Mouse (Mus musculus): Measurements from ENCODE around the gene Ptprb. TPM values are rescaled to one million over a fixed set of nuclear protein-coding genes. Genes with fewer than 3 reads are reported as not detected.
A peak's percentile ranks its signal among the peaks of the same experiment; 100 is the strongest.

Ptprb gene
- polyA plus RNA-seq, 2 experiments = 2.3 to 3.4 TPM

- WGBS = 50% methylated on average over 6 of the region's 6 CpGs
- Histone ChIP-seq H3K9ac (ENCODE audit: low read depth, low read length, severe bottlenecking) (no peak overlapping the region), H3K4me1 (ENCODE audit: control insufficient read depth, insufficient read depth, low read length) (no peaks in the 10 kb centered on the region), H3K36me3 (ENCODE audit: control insufficient read depth, insufficient read depth, low read length) (no peaks in the 10 kb centered on the region), H3K4me2 (replicated peaks; ENCODE audit: low read depth, low read length, severe bottlenecking) (no peak overlapping the region), H3K9me3 (ENCODE audit: control insufficient read depth, low read length) (no peaks in the 10 kb centered on the region), H3K4me3 (replicated peaks; ENCODE audit: low read length) (no peak overlapping the region), H3K27ac (replicated peaks; ENCODE audit: low read depth, low read length) (no peak overlapping the region), H3K27me3 (ENCODE audit: control insufficient read depth, insufficient read depth, low read length) (no peaks in the 10 kb centered on the region)
- ATAC-seq (ENCODE audit: low FRiP score, low read depth) (no peak), DNase-seq (ENCODE audit: low spot score) (no peak)
- TF ChIP-seq POLR2A (IDR thresholded peaks at IDR 0.05; ENCODE audit: borderline replicate concordance, extremely low read depth, insufficient read depth, insufficient read length) = no peak
Observed at GRCm38 (mm10) chr10:116253972-116254371, 21.4 kb upstream of the Ptprb start.

- no peak overlapping the region for H3K9ac ChIP-seq (ENCODE audit: low read depth, low read length, severe bottlenecking)
- ATAC-seq (ENCODE audit: low FRiP score, low read depth) (no peak), DNase-seq (ENCODE audit: low spot score) (no peak)
- no peak overlapping the region for H3K4me3 ChIP-seq (replicated peaks; ENCODE audit: low read length)
- H3K27me3 ChIP-seq (ENCODE audit: control insufficient read depth, insufficient read depth, low read length) = no peaks in the 10 kb centered on the region
- H3K4me1 ChIP-seq (ENCODE audit: control insufficient read depth, insufficient read depth, low read length) = peaks cover 12% of the 10 kb centered on the region; the same call in 1 of the 2 replicates
- H3K27ac ChIP-seq (replicated peaks; ENCODE audit: low read depth, low read length) = no peak overlapping the region
- H3K4me2 ChIP-seq (replicated peaks; ENCODE audit: low read depth, low read length, severe bottlenecking) = no peak overlapping the region
- no peaks in the 10 kb centered on the region for H3K36me3 ChIP-seq (ENCODE audit: control insufficient read depth, insufficient read depth, low read length)
- TF ChIP-seq POLR2A (IDR thresholded peaks at IDR 0.05; ENCODE audit: borderline replicate concordance, extremely low read depth, insufficient read depth, insufficient read length) = no peak
- WGBS = 85% methylated on average over 4 of the region's 4 CpGs
- no peaks in the 10 kb centered on the region for H3K9me3 ChIP-seq (ENCODE audit: control insufficient read depth, low read length)
Observed at GRCm38 (mm10) chr10:116259298-116259697, 16.0 kb upstream of the Ptprb start.

- H3K4me3 ChIP-seq (replicated peaks; ENCODE audit: low read length) = no peak overlapping the region
- H3K27ac ChIP-seq (replicated peaks; ENCODE audit: low read depth, low read length) = no peak overlapping the region
- H3K4me2 ChIP-seq (replicated peaks; ENCODE audit: low read depth, low read length, severe bottlenecking) = no peak overlapping the region
- no peaks in the 10 kb centered on the region for H3K9me3 ChIP-seq (ENCODE audit: control insufficient read depth, low read length)
- 63% methylated on average over 13 of the region's 13 CpGs for whole genome bisulfite sequencing
- H3K36me3 ChIP-seq (ENCODE audit: control insufficient read depth, insufficient read depth, low read length) = no peaks in the 10 kb centered on the region
- H3K4me1 ChIP-seq (ENCODE audit: control insufficient read depth, insufficient read depth, low read length) = peaks cover 12% of the 10 kb centered on the region; the same call in 1 of the 2 replicates
- no peak for TF ChIP-seq POLR2A (IDR thresholded peaks at IDR 0.05; ENCODE audit: borderline replicate concordance, extremely low read depth, insufficient read depth, insufficient read length)
- no peaks in the 10 kb centered on the region for H3K27me3 ChIP-seq (ENCODE audit: control insufficient read depth, insufficient read depth, low read length)
- H3K9ac ChIP-seq (ENCODE audit: low read depth, low read length, severe bottlenecking) = no peak overlapping the region
- peak; percentile 65 for DNase-seq (ENCODE audit: low spot score)
- ATAC-seq (ENCODE audit: low FRiP score, low read depth) = peak; percentile 50
Observed at GRCm38 (mm10) chr10:116260658-116261433, 14.5 kb upstream of the Ptprb start.

GRCm38 (mm10) chr10:116261559-116261958, 13.8 kb upstream of the Ptprb start:
- Histone ChIP-seq H3K4me2 (replicated peaks; ENCODE audit: low read depth, low read length, severe bottlenecking) (no peak overlapping the region), H3K27me3 (ENCODE audit: control insufficient read depth, insufficient read depth, low read length) (no peaks in the 10 kb centered on the region), H3K27ac (replicated peaks; ENCODE audit: low read depth, low read length) (peak overlapping the region; percentile 65; the same call in 1 of the 2 replicates), H3K9me3 (ENCODE audit: control insufficient read depth, low read length) (no peaks in the 10 kb centered on the region), H3K4me3 (replicated peaks; ENCODE audit: low read length) (no peak overlapping the region), H3K4me1 (ENCODE audit: control insufficient read depth, insufficient read depth, low read length) (peaks cover 12% of the 10 kb centered on the region; the same call in 1 of the 2 replicates), H3K9ac (ENCODE audit: low read depth, low read length, severe bottlenecking) (no peak overlapping the region), H3K36me3 (ENCODE audit: control insufficient read depth, insufficient read depth, low read length) (no peaks in the 10 kb centered on the region)
- no peak for DNase-seq (ENCODE audit: low spot score)
- TF ChIP-seq POLR2A (IDR thresholded peaks at IDR 0.05; ENCODE audit: borderline replicate concordance, extremely low read depth, insufficient read depth, insufficient read length) = no peak
- 0 out of 2 replicates have a peak, but pooled peaks have one; percentile 12 for ATAC-seq (ENCODE audit: low FRiP score, low read depth)
- WGBS = 68% methylated on average over 5 of the region's 5 CpGs

GRCm38 (mm10) chr10:116264521-116264920, 10.8 kb upstream of the Ptprb start:
- 76% methylated on average over 11 of the region's 11 CpGs for WGBS
- H3K9me3 ChIP-seq (ENCODE audit: control insufficient read depth, low read length) = no peaks in the 10 kb centered on the region
- H3K27ac ChIP-seq (replicated peaks; ENCODE audit: low read depth, low read length) = no peak overlapping the region
- no peaks in the 10 kb centered on the region for H3K27me3 ChIP-seq (ENCODE audit: control insufficient read depth, insufficient read depth, low read length)
- H3K4me2 ChIP-seq (replicated peaks; ENCODE audit: low read depth, low read length, severe bottlenecking) = no peak overlapping the region
- TF ChIP-seq POLR2A (IDR thresholded peaks at IDR 0.05; ENCODE audit: borderline replicate concordance, extremely low read depth, insufficient read depth, insufficient read length) = no peak
- H3K36me3 ChIP-seq (ENCODE audit: control insufficient read depth, insufficient read depth, low read length) = no peaks in the 10 kb centered on the region
- DNase-seq (ENCODE audit: low spot score) (no peak), ATAC-seq (ENCODE audit: low FRiP score, low read depth) (no peak)
- peaks cover 12% of the 10 kb centered on the region; the same call in 1 of the 2 replicates for H3K4me1 ChIP-seq (ENCODE audit: control insufficient read depth, insufficient read depth, low read length)
- no peak overlapping the region for H3K9ac ChIP-seq (ENCODE audit: low read depth, low read length, severe bottlenecking)
- H3K4me3 ChIP-seq (replicated peaks; ENCODE audit: low read length) = no peak overlapping the region
